Mouse (Mus musculus): Measurements from ENCODE around the gene Wbp2. TPM values are rescaled to one million over a fixed set of nuclear protein-coding genes. Genes with fewer than 3 reads are reported as not detected.

The Wbp2 gene
- polyA plus RNA-seq, 1 experiment from 2014 or later, result 99.4 TPM

DNA sequence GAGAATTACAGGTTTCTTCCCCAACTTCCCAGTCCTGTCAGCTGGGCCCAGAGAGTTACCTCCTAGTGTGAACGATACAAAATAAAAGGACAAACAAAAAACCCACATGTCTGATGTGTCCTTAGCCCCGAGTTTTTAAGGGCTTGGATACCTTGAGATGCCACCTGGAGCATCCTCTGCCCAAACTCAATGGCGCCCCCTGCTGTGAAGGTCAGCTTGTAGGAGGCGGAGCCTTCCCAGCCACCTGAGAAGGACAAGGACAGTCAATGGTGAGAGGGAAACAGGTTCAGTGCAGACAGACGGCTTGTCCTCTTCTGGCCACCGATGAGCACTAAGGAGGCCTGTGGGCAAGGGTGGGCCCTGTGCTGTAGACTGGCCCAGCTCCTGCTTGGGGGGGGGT, 5.7 kb downstream of the Wbp2 start:
- H3K9me3 ChIP-seq (ENCODE audit: low read length), result no peaks in the 10 kb centered on the region
- WGBS, result 73% methylated on average over 6 of the region's 6 CpGs
- H3K27me3 ChIP-seq (ENCODE audit: insufficient read depth, low read length), result no peaks in the 10 kb centered on the region
- peaks cover 27% of the 10 kb centered on the region for H3K4me1 ChIP-seq (ENCODE audit: insufficient read depth, low read length)
- no peak overlapping the region for H3K27ac ChIP-seq (ENCODE audit: low read length)
- H3K36me3 ChIP-seq (ENCODE audit: insufficient read depth, low read length), result peaks cover 39% of the 10 kb centered on the region
- no peak overlapping the region for H3K9ac ChIP-seq (replicated peaks; ENCODE audit: low read length)
- no peak overlapping the region for H3K4me3 ChIP-seq (ENCODE audit: low read length)
- no peak for ATAC-seq (ENCODE audit: low FRiP score, low TSS enrichment)
- H3K4me2 ChIP-seq (replicated peaks; ENCODE audit: low read depth, low read length), result no peak overlapping the region

- ATAC-seq (ENCODE audit: low FRiP score, low TSS enrichment), result no peak
- Histone ChIP-seq H3K36me3 (ENCODE audit: insufficient read depth, low read length) (peaks cover 39% of the 10 kb centered on the region), H3K9me3 (ENCODE audit: low read length) (no peaks in the 10 kb centered on the region), H3K4me3 (ENCODE audit: low read length) (no peak overlapping the region), H3K9ac (replicated peaks; ENCODE audit: low read length) (no peak overlapping the region), H3K4me2 (replicated peaks; ENCODE audit: low read depth, low read length) (no peak overlapping the region), H3K27ac (ENCODE audit: low read length) (no peak overlapping the region), H3K27me3 (ENCODE audit: insufficient read depth, low read length) (no peaks in the 10 kb centered on the region), H3K4me1 (ENCODE audit: insufficient read depth, low read length) (peaks cover 20% of the 10 kb centered on the region)
- 80% methylated on average over 10 of the region's 10 CpGs for WGBS
Measured at GRCm38 (mm10) chr11:116079511-116079910, 7.3 kb downstream of the Wbp2 start.

DNA sequence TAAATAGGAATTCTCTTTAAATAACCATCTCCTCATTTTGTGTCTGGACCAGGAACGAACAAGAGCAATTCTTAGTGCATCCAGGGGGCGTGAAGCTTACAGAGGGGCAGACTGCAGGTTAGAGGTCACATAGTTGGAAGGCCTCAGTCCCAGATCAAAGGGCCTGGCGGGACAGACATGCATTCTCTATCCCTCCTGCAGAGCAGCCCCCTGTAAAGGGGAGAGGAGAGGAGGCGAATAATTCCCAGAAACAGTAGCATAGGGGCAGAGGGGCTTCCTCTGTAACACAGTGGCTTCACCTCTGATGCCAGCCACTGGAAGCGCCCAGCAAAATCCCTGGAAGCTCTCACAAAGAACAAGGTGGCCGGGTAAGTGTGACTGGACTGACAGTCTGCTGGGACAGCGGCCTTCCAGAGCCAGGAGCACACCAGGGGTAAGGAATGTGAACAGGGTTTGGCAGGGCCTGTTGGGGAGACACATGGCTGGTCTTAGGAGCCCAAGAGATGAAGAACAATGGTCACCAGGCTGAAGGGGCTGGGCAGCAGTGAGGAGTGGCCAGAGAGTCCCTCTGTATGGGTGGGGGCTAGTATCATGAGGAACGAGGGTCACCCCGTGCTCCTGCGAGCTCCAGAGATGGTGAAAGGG, 8.0 kb downstream of the Wbp2 start:
- Histone ChIP-seq H3K36me3 (ENCODE audit: insufficient read depth, low read length) (peaks cover 38% of the 10 kb centered on the region), H3K4me2 (replicated peaks; ENCODE audit: low read depth, low read length) (no peak overlapping the region), H3K4me3 (ENCODE audit: low read length) (no peak overlapping the region), H3K9ac (replicated peaks; ENCODE audit: low read length) (no peak overlapping the region), H3K9me3 (ENCODE audit: low read length) (no peaks in the 10 kb centered on the region), H3K27me3 (ENCODE audit: insufficient read depth, low read length) (no peaks in the 10 kb centered on the region), H3K4me1 (ENCODE audit: insufficient read depth, low read length) (peaks cover 20% of the 10 kb centered on the region), H3K27ac (ENCODE audit: low read length) (0 out of 2 replicates have a peak overlapping the region, but pooled peaks have one; percentile 39)
- no peak for ATAC-seq (ENCODE audit: low FRiP score, low TSS enrichment)
- WGBS, result 43% methylated on average over 10 of the region's 10 CpGs

DNA sequence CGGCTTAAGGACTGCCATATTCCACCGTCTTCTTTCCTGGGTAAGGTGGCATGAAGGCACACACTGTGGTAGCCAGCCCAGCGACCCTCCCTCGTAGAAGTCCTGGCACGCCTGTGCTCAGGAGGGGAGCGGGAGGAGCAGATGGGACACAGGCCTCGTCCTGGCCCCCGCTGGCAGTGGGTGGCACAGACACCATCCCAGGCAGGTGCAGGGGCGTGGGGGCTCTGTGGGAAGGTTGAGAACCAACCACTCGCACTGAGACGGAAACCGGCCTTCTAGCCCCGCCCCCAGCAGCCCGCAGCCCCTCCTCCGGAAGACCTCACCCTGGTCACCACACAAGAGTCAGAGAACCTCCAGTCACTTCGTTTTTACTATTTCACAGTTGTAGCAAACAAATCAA, 8.6 kb downstream of the Wbp2 start:
- peaks cover 20% of the 10 kb centered on the region for H3K4me1 ChIP-seq (ENCODE audit: insufficient read depth, low read length)
- peak; percentile 21; the same call in 1 of the 2 replicates for ATAC-seq (ENCODE audit: low FRiP score, low TSS enrichment)
- H3K36me3 ChIP-seq (ENCODE audit: insufficient read depth, low read length), result peaks cover 32% of the 10 kb centered on the region
- H3K9ac ChIP-seq (replicated peaks; ENCODE audit: low read length), result peak overlapping the region; percentile 55; the same call in 1 of the 2 replicates
- H3K27me3 ChIP-seq (ENCODE audit: insufficient read depth, low read length), result no peaks in the 10 kb centered on the region
- H3K4me3 ChIP-seq (ENCODE audit: low read length), result peak overlapping the region; percentile 32
- WGBS, result 9% methylated on average over 16 of the region's 16 CpGs
- H3K9me3 ChIP-seq (ENCODE audit: low read length), result no peaks in the 10 kb centered on the region
- H3K27ac ChIP-seq (ENCODE audit: low read length), result peak overlapping the region; percentile 51; the same call in 1 of the 2 replicates
- H3K4me2 ChIP-seq (replicated peaks; ENCODE audit: low read depth, low read length), result peak overlapping the region; percentile 52

DNA sequence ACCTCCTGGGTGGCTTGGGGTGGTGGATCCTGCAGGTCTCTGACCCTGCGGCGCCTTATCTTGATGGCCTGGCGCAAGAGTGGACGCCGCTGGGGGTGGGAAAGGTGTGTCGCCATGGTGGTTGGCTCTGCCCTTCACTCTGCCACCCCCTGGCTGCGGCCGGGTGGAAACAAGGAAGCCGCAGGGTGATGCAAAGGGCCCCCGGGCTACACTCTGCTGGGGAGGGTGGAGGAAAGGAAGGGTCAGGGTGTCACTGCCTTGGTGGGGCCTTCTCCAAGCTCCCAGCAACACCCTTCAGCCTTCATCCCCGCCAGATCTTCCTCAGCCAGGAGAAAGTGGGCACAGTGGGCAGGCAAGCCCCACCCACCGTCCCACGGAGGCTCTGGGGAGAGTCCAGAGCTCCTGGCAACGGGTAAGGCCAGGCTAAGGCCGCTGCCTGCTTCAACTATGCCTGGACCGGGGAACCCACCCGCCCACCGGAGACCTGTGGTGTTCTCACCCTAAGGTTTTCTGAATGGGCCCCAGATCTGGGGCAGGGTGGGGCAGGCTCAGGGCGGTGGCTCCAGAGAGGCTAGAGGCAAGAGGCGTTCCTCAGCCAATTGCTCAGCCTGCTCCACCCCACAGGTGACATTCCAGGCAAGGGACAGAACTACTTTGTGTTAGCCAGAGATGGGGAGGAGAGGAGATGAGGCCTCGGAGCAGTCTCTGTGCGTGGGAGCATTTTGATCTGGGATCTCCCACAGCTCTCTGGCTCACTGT, 9.2 kb downstream of the Wbp2 start, which contains the start of gene Unc13d:
TSS of gene Unc13d (minus strand) at position 516 of the 759 bp plus-strand sequence.
- peak within 1 kb of the TSS; percentile 51; the same call in 1 of the 2 replicates for H3K27ac ChIP-seq (ENCODE audit: low read length)
- 0 out of 2 replicates have a peak, but pooled peaks have one; percentile 32 for ATAC-seq (ENCODE audit: low FRiP score, low TSS enrichment)
- H3K4me1 ChIP-seq (ENCODE audit: insufficient read depth, low read length), result peaks cover 20% of the 10 kb centered on the region
- 56% methylated on average over 22 of the region's 22 CpGs for WGBS
- peak within 1 kb of the TSS; percentile 32 for H3K4me3 ChIP-seq (ENCODE audit: low read length)
- peak within 1 kb of the TSS; percentile 55; the same call in 1 of the 2 replicates for H3K9ac ChIP-seq (replicated peaks; ENCODE audit: low read length)
- H3K9me3 ChIP-seq (ENCODE audit: low read length), result no peaks in the 10 kb centered on the region
- peak within 1 kb of the TSS; percentile 52 for H3K4me2 ChIP-seq (replicated peaks; ENCODE audit: low read depth, low read length)
- peaks cover 29% of the 10 kb centered on the region for H3K36me3 ChIP-seq (ENCODE audit: insufficient read depth, low read length)
- H3K27me3 ChIP-seq (ENCODE audit: insufficient read depth, low read length), result no peaks in the 10 kb centered on the region

GRCm38 (mm10) chr11:116076836-116077235, 10.0 kb downstream of the Wbp2 start:
- H3K9ac ChIP-seq (replicated peaks; ENCODE audit: low read length), result no peak overlapping the region
- H3K9me3 ChIP-seq (ENCODE audit: low read length), result no peaks in the 10 kb centered on the region
- no peak overlapping the region for H3K27ac ChIP-seq (ENCODE audit: low read length)
- H3K27me3 ChIP-seq (ENCODE audit: insufficient read depth, low read length), result no peaks in the 10 kb centered on the region
- H3K4me2 ChIP-seq (replicated peaks; ENCODE audit: low read depth, low read length), result no peak overlapping the region
- H3K4me1 ChIP-seq (ENCODE audit: insufficient read depth, low read length), result peaks cover 20% of the 10 kb centered on the region
- 89% methylated on average over 7 of the region's 7 CpGs for WGBS
- no peak for ATAC-seq (ENCODE audit: low FRiP score, low TSS enrichment)
- H3K36me3 ChIP-seq (ENCODE audit: insufficient read depth, low read length), result peaks cover 21% of the 10 kb centered on the region
- no peak overlapping the region for H3K4me3 ChIP-seq (ENCODE audit: low read length)

DNA sequence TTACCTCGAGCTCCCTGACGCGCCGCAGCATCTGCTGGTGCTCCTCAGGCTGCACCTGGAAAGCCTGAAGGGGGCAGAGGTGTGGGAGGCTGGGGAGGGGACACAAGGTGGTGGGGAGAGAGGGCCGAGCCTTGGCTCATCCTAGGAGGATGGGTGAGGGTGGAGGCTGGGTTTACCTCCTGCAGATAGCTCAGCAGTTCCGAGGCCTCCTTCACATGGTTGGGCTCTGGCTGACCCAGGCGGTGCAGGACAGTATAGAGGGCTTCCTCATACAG, 10.6 kb downstream of the Wbp2 start:
- Histone ChIP-seq H3K9me3 (ENCODE audit: low read length) (no peaks in the 10 kb centered on the region), H3K27ac (ENCODE audit: low read length) (no peak overlapping the region), H3K9ac (replicated peaks; ENCODE audit: low read length) (no peak overlapping the region), H3K36me3 (ENCODE audit: insufficient read depth, low read length) (peaks cover 19% of the 10 kb centered on the region), H3K4me2 (replicated peaks; ENCODE audit: low read depth, low read length) (no peak overlapping the region), H3K4me1 (ENCODE audit: insufficient read depth, low read length) (peaks cover 20% of the 10 kb centered on the region), H3K27me3 (ENCODE audit: insufficient read depth, low read length) (no peaks in the 10 kb centered on the region), H3K4me3 (ENCODE audit: low read length) (no peak overlapping the region)
- no peak for ATAC-seq (ENCODE audit: low FRiP score, low TSS enrichment)
- 74% methylated on average over 7 of the region's 7 CpGs for WGBS

- 56% methylated on average over 20 of the region's 20 CpGs for WGBS
- H3K4me3 ChIP-seq (ENCODE audit: low read length), result no peak overlapping the region
- H3K4me2 ChIP-seq (replicated peaks; ENCODE audit: low read depth, low read length), result no peak overlapping the region
- peaks cover 15% of the 10 kb centered on the region for H3K36me3 ChIP-seq (ENCODE audit: insufficient read depth, low read length)
- H3K27ac ChIP-seq (ENCODE audit: low read length), result no peak overlapping the region
- H3K9ac ChIP-seq (replicated peaks; ENCODE audit: low read length), result no peak overlapping the region
- peaks cover 20% of the 10 kb centered on the region for H3K4me1 ChIP-seq (ENCODE audit: insufficient read depth, low read length)
- no peaks in the 10 kb centered on the region for H3K9me3 ChIP-seq (ENCODE audit: low read length)
- no peak for ATAC-seq (ENCODE audit: low FRiP score, low TSS enrichment)
- no peaks in the 10 kb centered on the region for H3K27me3 ChIP-seq (ENCODE audit: insufficient read depth, low read length)
Measured at GRCm38 (mm10) chr11:116075539-116076265, 11.1 kb downstream of the Wbp2 start.

- 44% methylated on average over 7 of the region's 7 CpGs for WGBS
- Histone ChIP-seq H3K4me1 (ENCODE audit: insufficient read depth, low read length) (peaks cover 20% of the 10 kb centered on the region), H3K9me3 (ENCODE audit: low read length) (no peaks in the 10 kb centered on the region), H3K9ac (replicated peaks; ENCODE audit: low read length) (no peak overlapping the region), H3K27ac (ENCODE audit: low read length) (no peak overlapping the region), H3K4me2 (replicated peaks; ENCODE audit: low read depth, low read length) (no peak overlapping the region), H3K36me3 (ENCODE audit: insufficient read depth, low read length) (peaks cover 8% of the 10 kb centered on the region), H3K4me3 (ENCODE audit: low read length) (no peak overlapping the region), H3K27me3 (ENCODE audit: insufficient read depth, low read length) (no peaks in the 10 kb centered on the region)
- no peak for ATAC-seq (ENCODE audit: low FRiP score, low TSS enrichment)
Measured at GRCm38 (mm10) chr11:116074436-116074991, 12.3 kb downstream of the Wbp2 start.

Data from kidney, embryonic 16.5 days (tissue).